Mouse (Mus musculus) G1E (cell line): Measurements from ENCODE around the gene Ptprr. TPM values are rescaled to one million over a fixed set of nuclear protein-coding genes. Genes with fewer than 3 reads are reported as not detected.

Experiments used
- ATAC-seq: 2 replicates; pipeline ENCODE4 v1.8.0; 2016; ENCODE audit warnings: mild to moderate bottlenecking; ENCODE audit not compliant: insufficient number of reproducible peaks, poor library complexity, low FRiP score, severe bottlenecking; ENCODE audit errors: extremely low read depth
- DNase-seq: peaks from one replicate; pipeline ENCODE4 v3.0.0; 2012; ENCODE audit warnings: low spot score
- H3K27me3 ChIP-seq: 2 replicates; pipeline ENCODE4 v1.6.1; 2012; ENCODE audit warnings: mild to moderate bottlenecking, low read length, inconsistent platforms; ENCODE audit not compliant: insufficient read depth
- H3K36me3 ChIP-seq: replicated peaks from 2 replicates; pipeline ENCODE3; 2012; ENCODE audit warnings: mild to moderate bottlenecking, inconsistent platforms
- H3K4me1 ChIP-seq: 2 replicates; pipeline ENCODE4 v1.6.1; 2012; ENCODE audit warnings: low read depth, low read length, inconsistent platforms, mixed read lengths; ENCODE audit not compliant: insufficient read depth
- H3K4me3 ChIP-seq: 2 replicates; pipeline ENCODE4 v1.5.1; 2012; ENCODE audit warnings: low read depth, mild to moderate bottlenecking, inconsistent platforms, low read length, moderate library complexity, mixed read lengths
- H3K9me3 ChIP-seq: replicated peaks from 2 replicates; pipeline ENCODE4 v1.6.1; 2012; ENCODE audit warnings: inconsistent platforms
- CTCF ChIP-seq: IDR thresholded peaks from 2 replicates; pipeline ENCODE4 v1.5.1; 2012; ENCODE audit warnings: low read depth, low read length, inconsistent platforms, mixed read lengths
- GATA1 ChIP-seq: IDR thresholded peaks from 2 replicates; pipeline ENCODE4 v1.6.1; 2012; ENCODE audit warnings: borderline replicate concordance, low read length, inconsistent platforms, mixed read lengths
- GATA2 ChIP-seq: IDR thresholded peaks from 2 replicates; pipeline ENCODE4 v1.6.1; 2012; ENCODE audit warnings: low read depth, low read length, inconsistent platforms, borderline replicate concordance
- POLR2AphosphoS5 ChIP-seq: IDR thresholded peaks from 2 replicates; pipeline ENCODE4 v1.6.1; 2012; ENCODE audit warnings: low read depth, low read length, inconsistent platforms; ENCODE audit not compliant: insufficient replicate concordance
- TAL1 ChIP-seq: conservative IDR thresholded peaks from 2 replicates; pipeline ENCODE4 v1.6.1; 2012; ENCODE audit warnings: low read depth, low read length, inconsistent platforms, mixed read lengths
- polyA plus RNA-seq: library from polyadenylated mRNA; stranded (reverse); fragments of >175 nt; gene quantifications from 2 replicates; pipeline ENCODE4 v1.2.3, GENCODE M21; 2012
- total RNA-seq, 2 experiments: library from RNA; stranded (forward) in 1 of 2; stranded (reverse) in 1 of 2; fragments of 200-1000 nt in 1 of 2; fragments of >200 nt in 1 of 2; fragmentation: Nextera tagmentation in 1 of 2; gene quantifications; 2 replicates each; pipeline ENCODE4 v1.2.3; 2014 to 2017

Ptprr gene
- total and polyA plus RNA-seq, 3 experiments = 0.11 TPM; not detected in 2

- H3K4me3 ChIP-seq = peak within 1 kb of the TSS; percentile 30; the same call in 1 of the 2 replicates
- TF ChIP-seq TAL1 (no peak), CTCF (no peak)
- H3K27me3 ChIP-seq = no peaks in the 10 kb centered on the region; the same call in 1 of the 2 replicates
- no peaks in the 10 kb centered on the region for H3K36me3 ChIP-seq
- no peak for ATAC-seq
- DNase-seq = no peak
- H3K4me1 ChIP-seq = no peaks in the 10 kb centered on the region
- H3K9me3 ChIP-seq = peaks cover 18% of the 10 kb centered on the region
Observed at GRCm38 (mm10) chr10:116113867-116114474, 96.0 kb downstream of the Ptprr start, which contains the start of gene 4933416C03Rik. 4933416C03Rik (minus strand) TSS chr10:116113917.

- ATAC-seq = no peak
- TF ChIP-seq POLR2AphosphoS5 = no peak
- no peak for TF ChIP-seq GATA1
- no peak for TF ChIP-seq TAL1
- no peak for TF ChIP-seq CTCF
- no peak for TF ChIP-seq GATA2
- Histone ChIP-seq H3K9me3 (peaks cover 18% of the 10 kb centered on the region), H3K27me3 (no peaks in the 10 kb centered on the region; the same call in 1 of the 2 replicates), H3K4me1 (no peaks in the 10 kb centered on the region), H3K36me3 (no peaks in the 10 kb centered on the region), H3K4me3 (no peak overlapping the region)
- no peak for DNase-seq
Observed at GRCm38 (mm10) chr10:116115881-116116677, 98.1 kb downstream of the Ptprr start.

- ATAC-seq = no peak
- no peaks in the 10 kb centered on the region; the same call in 1 of the 2 replicates for H3K27me3 ChIP-seq
- no peak overlapping the region for H3K4me3 ChIP-seq
Observed at GRCm38 (mm10) chr10:116117060-116117459, 99.0 kb downstream of the Ptprr start.

GRCm38 (mm10) chr10:116121463-116121862 is 103.5 kb downstream of the Ptprr start:
- Histone ChIP-seq H3K27me3 (no peaks in the 10 kb centered on the region), H3K9me3 (peaks cover 6% of the 10 kb centered on the region), H3K36me3 (no peaks in the 10 kb centered on the region), H3K4me3 (no peak overlapping the region), H3K4me1 (no peaks in the 10 kb centered on the region)
- ATAC-seq (no peak), DNase-seq (no peak)
- TF ChIP-seq GATA2 = no peak
- no peak for TF ChIP-seq TAL1
- no peak for TF ChIP-seq POLR2AphosphoS5
- no peak for TF ChIP-seq CTCF
- no peak for TF ChIP-seq GATA1

More at GRCm38 (mm10) chr10:116117060-116117459, 99.0 kb downstream of the Ptprr start:
- Histone ChIP-seq H3K36me3 (no peaks in the 10 kb centered on the region), H3K4me1 (no peaks in the 10 kb centered on the region), H3K9me3 (peaks cover 22% of the 10 kb centered on the region)
- DNase-seq = no peak
- TF ChIP-seq CTCF = no peak
- TF ChIP-seq GATA2 = no peak
- no peak for TF ChIP-seq GATA1
- no peak for TF ChIP-seq TAL1
- no peak for TF ChIP-seq POLR2AphosphoS5

GRCm38 (mm10) chr10:116123808-116124207 is 105.8 kb downstream of the Ptprr start:
- no peak for DNase-seq
- H3K27me3 ChIP-seq = no peaks in the 10 kb centered on the region
- H3K4me3 ChIP-seq = no peak overlapping the region
- peaks cover 6% of the 10 kb centered on the region for H3K9me3 ChIP-seq
- TF ChIP-seq GATA2 = no peak
- TF ChIP-seq TAL1 = no peak
- TF ChIP-seq CTCF = no peak
- TF ChIP-seq POLR2AphosphoS5 = no peak
- TF ChIP-seq GATA1 = no peak
- ATAC-seq = no peak
- H3K36me3 ChIP-seq = no peaks in the 10 kb centered on the region
- H3K4me1 ChIP-seq = no peaks in the 10 kb centered on the region

GRCm38 (mm10) chr10:116125364-116125763 is 107.4 kb downstream of the Ptprr start:
- TF ChIP-seq TAL1 (no peak), GATA1 (no peak), POLR2AphosphoS5 (no peak), GATA2 (no peak), CTCF (no peak)
- H3K4me1 ChIP-seq = no peaks in the 10 kb centered on the region
- peaks cover 8% of the 10 kb centered on the region for H3K9me3 ChIP-seq
- ATAC-seq (no peak), DNase-seq (no peak)
- no peaks in the 10 kb centered on the region for H3K36me3 ChIP-seq
- no peak overlapping the region for H3K4me3 ChIP-seq
- H3K27me3 ChIP-seq = no peaks in the 10 kb centered on the region
